Mouse (Mus musculus) cerebellum, adult 2 months (tissue): ENCODE results near the gene Gpkow.

Source experiments
- CTCF ChIP-seq: fragments of 200-500 bp; IDR thresholded peaks from 2 replicates; pipeline ENCODE4 v1.5.1; 2011; ENCODE audit warnings: low read depth, mild to moderate bottlenecking, control low read depth, low read length, moderate library complexity, borderline replicate concordance; ENCODE audit not compliant: insufficient read depth
- POLR2A ChIP-seq: fragments of 200-500 bp; IDR thresholded peaks from 2 replicates; pipeline ENCODE4 v1.6.1; 2011; ENCODE audit warnings: low read length, control low read depth, borderline replicate concordance; ENCODE audit not compliant: insufficient read depth

DNA sequence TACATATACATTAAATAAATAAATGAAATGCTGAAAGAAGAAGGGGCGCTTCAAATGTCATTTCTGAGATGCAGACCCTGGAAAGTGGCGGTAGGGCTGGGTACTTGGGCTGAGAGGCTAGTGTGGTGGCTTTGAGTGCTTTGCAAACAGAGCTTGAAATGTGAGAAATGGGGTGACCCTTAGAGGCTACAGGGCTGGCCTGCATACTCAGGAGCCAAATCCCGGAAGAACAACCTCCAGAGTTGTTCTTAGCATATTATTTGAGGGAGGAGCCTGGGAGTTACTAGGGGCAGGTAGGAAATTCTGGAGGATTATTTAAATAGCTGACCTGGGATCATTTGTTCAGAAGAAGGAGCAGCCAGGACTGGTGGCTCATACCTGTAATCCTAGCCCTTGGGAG lies 6.4 kb upstream of the Gpkow start:
- TF ChIP-seq POLR2A: no peak
- no peak for TF ChIP-seq CTCF
